Mouse (Mus musculus): Measurements from ENCODE around the gene Apba1. TPM values are rescaled to one million over a fixed set of nuclear protein-coding genes. Genes with fewer than 3 reads are reported as not detected.

Gene Apba1
- total RNA-seq, 4 experiments from 2014 or later = 4.4 to 7.5 (median 5.3) TPM

DNA sequence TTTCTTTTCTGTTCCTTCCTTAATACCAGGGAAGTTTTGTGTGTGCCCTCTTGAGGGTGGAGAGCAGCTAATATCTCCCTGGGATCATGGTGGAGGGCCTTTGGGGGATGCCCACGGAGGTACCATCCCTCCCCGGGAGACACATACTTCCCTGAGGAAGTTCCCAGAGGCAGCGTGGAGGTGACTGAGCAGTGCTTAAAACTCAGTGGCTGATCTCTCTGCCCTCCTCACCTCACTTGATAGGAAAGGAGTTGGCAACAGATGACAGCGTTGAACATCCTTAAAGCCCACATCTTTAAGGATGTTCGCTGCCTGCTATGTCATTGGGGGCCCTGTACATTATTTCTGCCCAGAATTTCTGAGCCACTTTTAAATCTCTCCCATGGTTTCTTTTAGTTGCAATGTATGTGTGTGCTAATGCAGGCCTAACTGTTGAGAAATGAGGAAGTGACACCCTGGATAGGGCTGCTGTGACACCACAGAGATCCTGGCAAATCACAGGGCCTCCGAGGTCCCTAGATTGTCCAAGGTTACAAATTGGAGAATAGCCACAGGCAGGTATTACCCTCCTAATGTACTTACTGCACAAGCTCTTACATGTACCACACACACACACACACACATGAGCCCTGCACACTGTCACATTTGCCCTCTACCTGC lies 187.5 kb downstream of the Apba1 start:
- DNase-seq = no peak

DNA sequence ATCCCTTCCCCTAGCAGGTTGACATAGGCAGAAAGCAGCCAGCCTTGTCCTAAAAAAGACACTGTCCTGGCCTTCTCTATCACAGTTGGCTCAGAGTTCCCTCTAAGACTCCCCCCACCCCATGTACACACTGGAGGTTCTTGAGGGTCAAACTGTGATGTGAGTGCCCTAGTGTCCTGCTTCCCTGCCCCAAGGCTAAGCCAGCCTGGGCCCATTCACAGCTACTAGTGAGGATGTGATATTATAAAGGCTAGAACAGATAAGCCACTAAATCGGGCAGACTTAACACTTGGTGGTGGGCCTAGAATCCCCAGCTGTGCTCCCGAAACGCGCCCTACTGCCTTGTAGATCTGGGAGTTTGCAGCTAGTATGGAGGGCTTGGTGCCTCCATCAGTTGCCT lies 188.1 kb downstream of the Apba1 start:
- no peak for DNase-seq

DNA sequence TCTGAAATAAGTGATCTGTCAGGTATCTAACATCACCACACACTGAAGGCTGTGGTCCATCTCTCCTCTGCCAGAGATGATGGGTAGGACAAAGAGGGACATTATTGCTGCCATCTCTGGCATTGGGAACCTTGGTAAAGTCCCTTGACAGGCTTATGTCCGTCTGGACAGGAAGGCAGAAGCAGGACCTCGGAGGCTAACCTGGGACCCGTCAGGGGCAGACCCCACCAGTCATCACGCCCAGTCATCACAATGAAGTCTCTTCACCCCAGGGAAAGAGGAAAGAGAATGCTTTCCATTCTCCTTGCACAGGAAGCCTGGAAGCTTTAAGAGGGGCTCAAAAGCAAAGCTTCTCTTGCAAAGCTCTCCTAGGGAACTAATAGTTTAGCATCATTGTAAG lies 189.2 kb downstream of the Apba1 start:
- DNase-seq = no peak

DNA sequence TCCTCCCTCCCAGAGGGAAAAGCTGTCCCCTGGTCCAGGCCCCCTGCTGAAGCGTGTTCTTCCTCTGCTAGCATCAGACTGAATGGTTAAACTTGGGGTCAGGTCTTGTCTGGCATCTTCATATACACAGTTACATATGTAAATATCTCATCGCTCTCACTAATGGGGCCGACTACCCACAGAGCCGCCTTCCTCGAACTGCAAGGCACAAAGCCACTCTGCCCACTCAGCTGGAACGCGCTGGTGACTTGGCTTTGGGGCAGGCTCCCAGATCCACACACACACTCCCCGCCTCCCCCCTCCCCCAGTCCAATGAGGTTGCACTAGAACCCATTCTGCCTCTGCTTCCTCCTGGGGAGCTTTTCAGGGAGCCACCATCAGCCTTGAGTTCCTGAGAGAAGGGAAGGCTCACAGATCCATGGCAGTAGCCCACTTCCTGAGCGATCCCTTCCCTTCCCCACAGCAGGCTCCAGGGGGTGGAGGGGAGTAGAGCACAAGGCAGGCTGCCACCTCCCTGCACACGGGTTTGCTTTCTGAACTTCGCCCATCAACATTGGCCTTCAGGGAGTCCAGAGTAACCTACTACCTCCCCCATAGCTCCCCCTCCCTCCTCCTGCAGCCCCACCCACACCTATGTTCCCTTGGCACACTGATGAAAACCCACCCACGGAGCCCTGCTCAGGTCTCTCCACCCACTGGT lies 189.8 kb downstream of the Apba1 start:
- no peak for DNase-seq

DNA sequence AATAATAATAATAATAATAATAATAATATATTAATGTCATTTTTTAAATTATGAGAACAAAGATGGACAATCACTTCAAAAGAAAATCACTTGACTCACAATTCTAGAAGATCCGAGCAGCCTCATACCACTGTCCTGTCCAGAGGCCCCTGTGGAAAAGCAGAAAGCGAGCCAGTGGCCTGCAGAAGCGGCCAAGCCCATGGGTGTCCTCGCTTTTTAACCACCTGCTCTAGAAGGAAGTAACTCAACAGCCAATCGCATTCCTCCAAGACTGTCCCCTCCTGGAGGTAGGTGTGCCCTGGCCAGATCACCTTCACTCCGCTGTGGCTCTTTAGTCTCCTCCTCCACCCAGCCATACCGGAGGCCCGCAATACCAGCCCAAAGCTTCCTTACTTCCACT lies 196.8 kb downstream of the Apba1 start:
- no peak for DNase-seq

DNA sequence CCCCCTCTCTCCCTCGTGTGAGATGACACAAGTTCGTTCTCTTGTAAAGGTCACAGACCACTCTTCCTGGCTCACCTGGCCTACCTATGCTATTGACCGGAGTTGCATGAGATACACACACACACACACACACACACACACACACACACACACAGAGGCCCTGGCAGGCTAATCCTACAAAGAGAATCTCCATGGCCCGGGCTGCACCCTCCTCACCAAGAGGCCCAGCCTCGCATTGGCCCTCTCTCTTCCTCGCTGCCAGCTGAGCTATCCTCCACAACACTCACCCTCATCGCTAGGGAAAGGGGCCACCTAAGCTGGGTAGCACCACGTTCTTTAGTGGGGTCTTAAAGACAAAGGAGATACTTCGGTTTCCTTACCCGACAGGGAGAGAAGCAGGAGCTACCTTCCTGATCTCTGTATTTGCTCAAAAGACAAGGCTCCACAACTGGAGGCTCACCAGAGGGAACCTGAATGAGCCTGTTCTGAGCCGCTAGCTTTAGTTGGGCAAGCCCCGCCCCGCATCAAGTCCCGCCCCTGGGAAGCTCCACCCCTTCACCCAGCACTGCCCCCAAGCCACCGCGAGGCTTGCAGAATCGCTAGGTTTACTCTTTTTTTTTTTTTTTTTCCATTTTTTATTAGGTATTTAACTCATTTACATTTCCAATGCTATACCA lies 197.8 kb downstream of the Apba1 start:
- no peak for DNase-seq

DNA sequence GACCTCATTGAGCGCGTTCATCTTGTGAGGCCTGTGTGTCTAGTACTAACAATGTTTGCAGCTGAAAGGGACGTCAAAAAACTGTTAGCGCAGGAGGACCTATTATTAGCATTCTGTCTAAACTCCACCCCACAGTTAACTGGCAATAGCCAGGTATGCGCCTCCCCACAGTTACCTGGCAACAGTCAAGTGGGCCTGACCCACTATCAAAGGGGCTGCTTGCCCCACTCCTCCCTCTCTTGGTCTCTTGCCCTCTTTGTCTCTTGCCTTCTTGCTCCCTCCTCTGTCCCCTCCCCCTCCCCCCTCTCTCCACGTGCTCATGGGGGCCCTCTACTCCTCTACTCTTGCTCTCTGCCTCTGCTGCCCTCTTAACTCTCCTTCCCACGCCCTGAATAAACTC lies 198.9 kb downstream of the Apba1 start:
- DNase-seq = no peak

DNA sequence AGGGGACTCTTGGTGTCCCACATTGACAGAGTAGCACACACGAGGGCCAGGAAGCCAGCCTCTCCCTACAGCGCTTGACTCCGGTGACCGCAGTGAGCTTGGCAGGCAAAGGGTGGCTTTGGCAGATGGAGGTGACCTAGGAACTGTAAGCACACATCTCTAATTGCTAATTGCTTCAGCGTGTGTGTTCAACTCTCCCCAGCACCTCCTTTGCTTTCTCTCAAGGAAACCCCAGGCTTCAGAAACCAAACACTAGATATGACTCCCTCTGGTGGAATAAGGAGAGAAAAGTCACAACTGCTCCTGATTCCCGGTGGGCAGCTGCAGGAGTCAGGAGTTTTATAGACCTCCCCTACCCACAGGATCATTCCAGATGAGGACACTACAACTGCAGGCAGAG lies 200.2 kb downstream of the Apba1 start:
- DNase-seq = no peak

DNA sequence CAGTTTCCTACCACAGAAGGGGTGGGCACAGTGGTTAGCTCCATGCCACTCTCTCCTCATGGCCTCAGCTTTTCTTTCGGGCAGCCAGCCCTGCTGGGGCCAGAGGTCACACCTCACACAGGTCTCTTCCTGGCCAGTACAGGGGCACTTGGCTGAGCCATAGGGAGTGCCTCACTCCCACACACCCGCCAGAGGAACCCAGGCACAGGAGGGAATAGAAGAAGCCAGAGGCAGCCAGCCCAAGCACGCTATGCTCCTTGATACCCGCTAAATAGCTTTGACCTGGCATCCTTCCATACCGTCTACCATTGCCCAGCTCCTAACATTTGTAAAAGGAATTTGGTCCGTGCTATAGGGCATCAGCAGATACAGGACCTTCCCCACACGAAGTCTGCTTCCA lies 201.2 kb downstream of the Apba1 start:
- no peak for DNase-seq

DNA sequence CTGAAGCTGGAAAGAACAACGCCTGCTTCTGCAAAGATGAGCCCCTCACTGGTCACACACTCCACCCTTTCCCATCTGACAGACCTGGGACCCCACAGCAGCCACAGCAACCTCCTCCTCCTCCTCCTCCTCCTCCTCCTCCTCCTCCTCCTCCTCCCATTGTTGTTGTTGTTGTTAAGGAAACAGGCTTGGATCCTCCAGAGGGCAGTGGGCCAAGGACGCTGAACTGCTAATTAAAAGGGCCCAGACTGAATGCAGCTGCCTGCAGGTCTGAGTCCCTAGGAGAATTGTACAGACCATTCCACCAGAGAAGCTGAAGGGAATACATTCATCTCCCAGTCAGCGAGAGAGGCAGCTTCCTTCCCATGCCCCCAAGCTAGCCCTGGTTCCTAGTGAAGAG lies 201.6 kb downstream of the Apba1 start:
- DNase-seq = no peak

DNA sequence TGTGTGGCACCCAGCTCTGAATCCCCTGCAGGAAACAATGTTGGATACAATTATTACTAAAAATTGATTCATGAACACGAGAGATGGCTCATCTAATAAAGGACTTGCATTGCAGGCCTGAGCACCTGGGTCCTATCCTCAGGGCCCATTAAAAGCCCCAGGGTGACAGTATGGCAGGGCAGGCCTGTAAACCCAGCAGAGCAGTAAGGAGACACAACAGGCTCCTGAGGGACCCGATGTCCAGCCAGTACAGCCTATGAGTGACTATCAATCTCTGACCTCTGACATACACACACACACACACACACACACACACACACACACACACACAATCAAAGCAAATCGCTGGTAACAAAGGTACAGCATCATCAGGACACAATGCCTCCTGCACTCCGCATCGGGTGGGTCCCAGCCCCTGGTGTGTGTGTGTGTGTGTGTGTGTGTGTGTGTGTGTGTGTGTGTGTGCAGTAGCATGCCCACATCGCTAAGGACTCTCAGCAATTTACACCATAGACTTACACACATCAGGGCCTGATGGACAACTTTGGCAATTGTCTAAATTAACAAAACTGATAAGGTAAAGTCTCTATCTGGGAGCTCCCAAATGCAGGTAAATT lies 202.3 kb downstream of the Apba1 start:
- no peak for DNase-seq

DNA sequence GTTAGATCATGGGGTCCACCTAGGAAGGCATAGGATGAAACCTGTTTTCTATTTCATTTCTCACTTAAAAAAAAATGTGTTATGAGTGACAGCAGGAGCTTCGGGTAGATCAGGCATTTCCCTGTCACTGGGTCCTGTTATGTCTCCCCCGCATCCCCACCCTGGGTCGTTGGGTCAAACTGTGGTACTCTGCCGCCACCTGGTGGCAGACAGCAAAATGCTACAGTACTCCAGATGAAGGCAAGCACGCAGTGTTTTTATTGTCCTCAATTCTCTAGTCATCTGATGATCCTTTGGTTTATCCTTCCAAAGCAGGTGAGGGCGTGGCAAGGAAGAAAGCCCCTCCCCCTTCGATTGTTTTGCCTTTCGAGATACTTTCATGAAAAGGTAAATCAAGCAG lies 202.8 kb downstream of the Apba1 start:
- DNase-seq = no peak

DNA sequence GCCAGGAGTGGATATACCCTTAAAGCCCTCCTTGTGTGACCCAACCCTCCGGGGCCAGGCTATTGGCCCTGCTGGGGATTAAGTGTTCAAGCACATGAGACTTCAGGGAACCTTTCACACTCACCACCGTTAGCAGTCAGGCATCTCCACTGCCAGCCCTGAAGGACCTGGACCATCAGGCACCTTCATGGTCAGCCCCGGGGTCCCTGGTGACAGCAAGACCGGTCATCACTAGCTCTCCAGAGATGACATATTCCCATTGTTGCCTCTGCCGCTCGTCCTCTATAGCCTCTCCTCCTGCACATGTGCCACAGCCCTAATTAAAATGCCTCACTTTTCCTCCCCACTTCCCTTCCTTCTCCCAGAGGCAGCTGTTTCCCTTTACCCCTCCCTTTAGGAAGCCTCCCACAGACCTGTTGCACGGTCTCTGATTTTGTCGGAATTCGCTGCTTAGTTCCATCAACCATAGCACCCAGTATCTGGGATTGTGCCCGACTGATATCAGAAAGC lies 205.8 kb downstream of the Apba1 start:
- no peak for DNase-seq

DNA sequence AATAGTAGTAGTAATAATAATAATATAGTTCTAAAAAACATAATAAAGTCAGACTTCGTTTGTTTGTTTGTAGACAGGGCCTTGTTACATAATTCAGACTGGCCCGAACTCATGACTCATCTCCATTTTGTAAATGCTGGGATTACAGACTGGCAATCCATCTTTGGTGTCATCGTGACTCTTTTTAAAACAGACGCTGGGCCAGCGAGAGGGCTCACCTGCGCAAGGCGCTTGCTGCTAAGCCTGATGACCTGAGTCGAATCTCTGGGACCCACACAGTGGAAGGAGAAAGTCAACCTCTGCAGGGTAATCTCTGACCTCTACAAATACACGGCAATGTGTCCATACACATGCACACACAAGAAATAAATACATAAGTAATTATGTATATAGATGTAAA lies 207.7 kb downstream of the Apba1 start:
- no peak for DNase-seq

DNA sequence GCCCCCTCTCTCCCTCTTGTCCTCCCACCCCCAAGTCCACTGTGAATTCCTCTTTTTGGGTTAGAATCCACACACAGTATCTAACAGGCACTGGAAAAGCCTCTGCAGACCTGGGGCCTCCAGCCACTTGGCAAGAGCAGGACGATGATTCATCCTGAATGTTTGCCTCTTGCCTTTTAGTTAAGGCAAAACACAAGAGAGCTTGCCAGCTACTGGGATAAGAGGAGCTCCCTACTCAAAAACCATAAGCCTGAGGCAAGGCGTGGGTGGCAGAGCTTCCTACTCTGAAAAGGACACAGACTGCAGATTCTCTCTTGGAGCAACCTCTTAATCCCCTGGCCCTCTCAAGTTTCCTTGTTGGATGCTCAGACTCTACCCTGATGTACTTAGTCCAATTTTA lies 208.5 kb downstream of the Apba1 start:
- DNase-seq = peak; percentile 66

DNA sequence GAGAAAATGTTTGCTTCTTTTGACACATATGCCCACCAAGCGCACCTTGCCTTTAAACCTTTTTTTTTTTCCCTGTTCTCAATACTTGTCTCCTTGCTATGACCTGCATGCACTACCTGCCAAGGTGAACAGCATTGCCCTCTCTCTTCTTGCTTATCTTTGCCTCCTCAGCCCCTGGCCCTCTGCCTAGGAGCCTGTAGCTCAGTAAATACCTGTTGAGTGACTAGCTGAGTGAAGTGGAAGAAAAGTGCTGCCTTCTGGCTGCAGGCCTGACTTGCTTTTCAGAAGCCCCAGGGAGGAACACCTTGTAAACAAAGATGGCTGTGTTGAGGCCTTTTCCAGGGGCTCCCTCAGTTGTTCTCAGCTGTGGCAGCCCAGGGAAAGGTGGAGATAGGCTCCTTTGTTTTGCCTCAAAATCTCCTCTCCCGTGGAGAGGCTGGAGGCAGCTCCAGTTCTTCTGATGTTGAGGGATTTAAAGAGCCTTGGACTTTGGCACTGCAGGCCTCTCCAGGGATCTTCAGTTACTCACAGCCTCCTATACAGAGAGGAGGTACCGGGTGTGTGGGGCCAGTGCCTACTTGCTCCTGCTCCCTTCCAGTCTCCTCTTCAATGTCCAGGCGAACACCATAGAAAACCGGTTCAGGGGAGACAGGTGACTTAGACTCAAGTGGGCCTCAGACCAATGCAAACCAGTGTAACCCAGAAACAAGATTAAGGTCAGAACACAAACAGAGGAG lies 209.6 kb downstream of the Apba1 start:
- no peak for DNase-seq

DNA sequence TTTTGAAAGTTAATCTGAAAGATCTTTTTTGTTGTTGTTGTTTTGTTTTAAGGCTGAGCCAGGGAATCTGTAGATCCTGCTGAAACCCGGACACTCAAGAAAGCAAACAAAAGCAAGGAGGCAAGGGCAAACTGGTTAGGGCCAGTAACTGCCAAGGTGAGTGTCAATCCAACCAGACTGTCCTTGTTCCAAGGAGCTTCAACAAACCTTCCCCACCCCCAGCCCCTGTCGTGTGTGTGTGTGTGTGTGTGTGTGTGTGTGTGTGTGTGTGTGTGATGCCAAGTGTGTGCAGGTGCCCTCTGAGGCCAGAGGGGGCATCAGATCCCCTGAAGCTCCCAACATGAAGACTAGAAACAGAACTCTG lies 210.2 kb downstream of the Apba1 start:
- DNase-seq = no peak

DNA sequence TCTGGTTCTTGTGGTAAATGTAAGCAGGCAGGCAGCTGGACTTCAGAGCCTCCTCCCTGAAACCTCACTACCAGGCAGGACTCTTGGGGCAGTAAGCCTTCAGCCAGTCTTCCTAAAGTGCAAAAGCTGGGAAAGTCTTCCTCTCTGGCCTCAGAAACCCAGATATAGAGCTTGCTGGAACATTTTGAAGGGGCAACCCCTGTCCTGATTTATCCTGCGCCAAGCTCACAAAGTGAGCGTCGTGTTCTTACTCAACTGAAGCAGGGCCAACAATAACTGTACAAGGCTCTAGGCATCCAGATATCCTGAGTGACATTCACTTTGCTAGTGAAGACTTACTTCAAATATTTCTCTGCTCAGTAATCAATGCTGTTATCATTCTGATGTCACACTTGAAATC lies 211.7 kb downstream of the Apba1 start:
- DNase-seq = no peak

DNA sequence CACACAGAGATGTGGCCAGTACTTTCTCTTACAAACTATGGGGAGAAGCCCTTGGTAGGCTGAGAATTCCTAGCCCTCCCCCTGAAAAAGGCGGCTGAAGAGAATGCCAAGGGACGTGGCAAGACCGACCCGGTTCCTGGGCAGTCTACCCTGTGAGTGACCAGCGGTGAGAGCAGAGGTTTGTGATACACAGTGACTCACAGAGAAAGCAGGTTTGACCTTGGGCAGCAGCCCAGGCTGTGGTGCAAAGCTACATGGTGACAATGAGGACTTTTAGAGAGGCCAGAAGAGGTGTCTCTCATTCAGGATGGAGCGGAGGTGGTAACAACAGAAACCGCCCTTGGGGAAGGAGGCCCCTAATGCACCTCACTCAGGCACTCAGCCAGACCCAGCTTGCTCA lies 212.7 kb downstream of the Apba1 start:
- peak; percentile 69 for DNase-seq

DNA sequence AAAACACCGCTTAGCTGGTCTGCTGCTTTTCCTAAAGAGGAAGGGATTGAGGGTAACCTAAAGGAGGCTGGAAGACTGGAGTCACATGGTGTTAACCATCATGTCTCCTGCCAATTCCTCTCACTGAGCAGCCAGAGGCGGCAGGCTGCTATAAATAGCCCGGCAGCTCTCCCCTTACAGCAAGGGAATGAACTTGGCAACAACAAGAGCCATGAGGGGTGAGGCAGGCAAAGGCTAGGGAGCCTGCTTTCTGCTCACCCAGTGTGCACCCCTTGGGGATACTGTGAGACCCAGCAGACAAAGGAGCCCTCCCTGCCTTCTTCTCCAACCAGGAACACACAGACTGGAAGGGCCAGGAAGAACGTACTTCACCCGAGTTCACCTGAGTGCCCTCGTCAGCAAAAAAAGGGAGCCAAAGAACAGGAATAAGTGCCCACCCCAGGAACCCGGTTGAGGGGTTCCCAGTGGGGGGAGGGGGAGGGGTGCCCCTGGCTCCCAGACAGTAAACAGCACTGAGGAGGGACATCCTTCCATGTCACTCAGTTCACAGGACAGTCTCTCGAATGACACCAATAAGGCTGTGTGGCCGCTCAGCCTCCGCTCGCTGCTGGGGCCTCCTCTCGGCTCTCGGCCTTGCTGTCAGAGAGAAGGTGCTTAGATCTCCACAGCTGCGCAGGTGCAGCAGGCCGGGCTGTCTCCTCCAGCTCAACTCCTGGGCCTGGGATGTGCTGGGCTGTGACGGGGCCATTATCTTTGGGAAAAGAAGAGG lies 214.4 kb downstream of the Apba1 start:
- no peak for DNase-seq

DNA sequence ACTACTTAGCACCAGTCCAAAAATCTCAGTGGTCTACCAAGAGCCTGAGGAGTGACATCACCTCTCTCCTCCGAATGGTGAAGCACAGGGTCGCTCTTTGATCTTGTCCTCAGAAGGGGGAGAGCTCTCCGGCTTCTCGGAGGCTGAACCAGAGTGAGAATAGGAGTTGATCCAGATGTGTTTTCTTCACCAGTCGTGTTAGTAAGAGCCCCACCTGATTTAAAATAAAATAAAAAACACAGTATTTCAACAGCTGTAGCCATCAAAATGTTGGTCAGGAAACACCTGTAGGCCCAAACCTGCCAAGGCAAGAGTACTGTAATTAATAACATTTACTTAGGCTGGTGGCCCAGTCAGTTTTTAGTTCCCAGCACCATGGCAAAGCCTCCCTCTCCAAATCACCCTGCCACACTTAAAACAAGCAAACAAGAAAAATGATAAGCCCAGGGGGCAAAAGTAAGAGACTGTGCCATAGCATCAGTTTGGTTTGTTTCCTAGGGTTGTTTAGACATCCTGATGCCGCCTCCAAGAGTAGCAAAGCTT lies 219.3 kb downstream of the Apba1 start:
- no peak for DNase-seq

DNA sequence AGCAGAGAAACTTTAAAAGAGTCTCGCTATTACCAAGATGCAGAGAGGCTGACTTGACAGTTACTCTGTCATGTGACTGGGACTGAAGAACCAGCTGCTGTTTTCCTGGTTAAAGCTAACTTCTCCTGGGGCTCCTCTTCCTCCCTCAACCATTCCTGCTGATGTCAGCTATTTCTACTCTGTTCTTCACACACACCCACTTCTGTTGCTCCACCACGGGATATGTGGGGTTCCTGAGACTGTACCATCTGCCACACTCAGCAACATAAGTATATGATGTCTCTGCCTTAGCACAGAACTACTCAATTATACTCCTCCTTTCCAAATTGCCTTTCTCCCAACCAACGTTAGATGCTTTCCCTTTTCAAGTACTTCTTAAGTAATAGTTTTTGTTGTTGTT lies 221.9 kb downstream of the Apba1 start:
- no peak for DNase-seq
